Mouse (Mus musculus) forelimb bud, embryonic 11.5 days (tissue): ENCODE data around the gene Ache.
"Not testable (repeated sequence)": the region's sequence is repeated elsewhere in the genome, so short reads cannot be mapped to it uniquely, and the experiment has no call there.

Source experiments
- DNase-seq: peaks from one replicate; pipeline ENCODE4 v3.0.0-alpha.2; 2012; ENCODE audit warnings: low read depth, low spot score

Gene Ache

GRCm38 (mm10) chr5:137287032-137287952 lies at the start of gene Ache:
TSS of gene Ache (plus strand) at chr5:137287519.
- DNase-seq, result no peak

- no peak for DNase-seq
These were observed 23.2 kb upstream of the Ache start for GRCm38 (mm10) chr5:137263897-137264720.

GRCm38 (mm10) chr5:137264787-137265186 lies 22.5 kb upstream of the Ache start:
- DNase-seq, result no peak

- no peak for DNase-seq
These were observed 19.0 kb upstream of the Ache start for GRCm38 (mm10) chr5:137268131-137268910.

GRCm38 (mm10) chr5:137277360-137278342 lies 9.7 kb upstream of the Ache start:
- peak; percentile 43 for DNase-seq

GRCm38 (mm10) chr5:137284411-137284810 lies 2.9 kb upstream of the Ache start:
- DNase-seq, result not testable (repeated sequence)

- no peak for DNase-seq
These were observed 2.3 kb upstream of the Ache start for GRCm38 (mm10) chr5:137285045-137285444.

GRCm38 (mm10) chr5:137285986-137286385 lies 1.3 kb upstream of the Ache start:
- no peak for DNase-seq

GRCm38 (mm10) chr5:137286655-137287031 lies 676 bp upstream of the Ache start:
- DNase-seq, result peak; percentile 70

GRCm38 (mm10) chr5:137287953-137288743 lies 829 bp downstream of the Ache start:
- no peak for DNase-seq

GRCm38 (mm10) chr5:137288999-137289470 lies 1.7 kb downstream of the Ache start:
- peak; percentile 50 for DNase-seq

- no peak for DNase-seq
These were observed 2.5 kb downstream of the Ache start for GRCm38 (mm10) chr5:137289591-137290365.

GRCm38 (mm10) chr5:137290677-137291076 lies 3.4 kb downstream of the Ache start:
- no peak for DNase-seq

GRCm38 (mm10) chr5:137291381-137291926 lies 4.1 kb downstream of the Ache start:
- DNase-seq, result no peak

GRCm38 (mm10) chr5:137293282-137293681 lies 6.0 kb downstream of the Ache start:
- DNase-seq, result peak; percentile 57

GRCm38 (mm10) chr5:137293839-137294743 lies 6.8 kb downstream of the Ache start, which contains the start of gene Ufsp1:
TSS of gene Ufsp1 (plus strand) at chr5:137294629.
- peak; percentile 97 for DNase-seq

GRCm38 (mm10) chr5:137294744-137295093 lies 7.4 kb downstream of the Ache start:
- DNase-seq, result no peak
